Mouse (Mus musculus) ES-E14 (cell line): ENCODE measurements around the gene Fam189a2. TPM values are rescaled to one million over a fixed set of nuclear protein-coding genes. Genes with fewer than 3 reads are reported as not detected.
A peak's percentile ranks its signal among the peaks of the same experiment; 100 is the strongest.

Experiments
- DNase-seq: peaks from one replicate; pipeline ENCODE4 v3.0.0-alpha.2; 2013; ENCODE audit warnings: low read depth, low spot score
- H3K27ac ChIP-seq: 2 replicates; pipeline ENCODE4 v1.5.1; 2012; ENCODE audit warnings: low read depth, mild to moderate bottlenecking, low read length, moderate library complexity, mixed read lengths; ENCODE audit not compliant: poor library complexity, insufficient read depth, severe bottlenecking
- H3K36me3 ChIP-seq: 2 replicates; pipeline ENCODE4 v1.6.1; 2012; ENCODE audit warnings: mild to moderate bottlenecking, low read length, moderate library complexity, mixed read lengths; ENCODE audit not compliant: control insufficient read depth, poor library complexity, insufficient read depth, severe bottlenecking
- H3K4me1 ChIP-seq, 2 experiments: fragments of 150-350 bp in 1 of 2; sonication (generic) in 1 of 2; 2 replicates each; pipeline ENCODE4 v1.6.1; 2012; ENCODE audit warnings: low read length in 2 of 2, mild to moderate bottlenecking in 1 of 2, mixed read lengths in 1 of 2; ENCODE audit not compliant: control insufficient read depth in 2 of 2, insufficient read depth in 2 of 2, poor library complexity in 1 of 2
- H3K4me3 ChIP-seq, 2 experiments: fragments of 150-350 bp in 1 of 2; sonication (generic) in 1 of 2; 2 replicates each; pipeline ENCODE4 v1.5.1; 2012; ENCODE audit warnings: low read length in 2 of 2, low read depth in 1 of 2, mild to moderate bottlenecking in 1 of 2, mixed read lengths in 1 of 2; ENCODE audit not compliant: insufficient read depth in 1 of 2, poor library complexity in 1 of 2, severe bottlenecking in 1 of 2
- H3K9ac ChIP-seq: 2 replicates; pipeline ENCODE4 v1.6.1; 2012; ENCODE audit warnings: low read depth, mild to moderate bottlenecking, low read length, mixed read lengths; ENCODE audit not compliant: poor library complexity, insufficient read depth, severe bottlenecking
- H3K9me3 ChIP-seq: fragments of 150-350 bp; sonication (generic); 2 replicates; pipeline ENCODE4 v1.6.1; 2012; ENCODE audit warnings: low read depth, mild to moderate bottlenecking, low read length; ENCODE audit not compliant: control insufficient read depth, insufficient read depth
- CHD2 ChIP-seq: IDR thresholded peaks from 2 replicates; pipeline ENCODE4 v1.6.1; 2014; ENCODE audit warnings: mild to moderate bottlenecking, low read depth, low read length, inconsistent platforms
- HCFC1 ChIP-seq: IDR thresholded peaks from 2 replicates; pipeline ENCODE4 v1.6.1; 2012; ENCODE audit warnings: low read length, inconsistent platforms, borderline replicate concordance; ENCODE audit not compliant: insufficient read depth
- MAFK ChIP-seq: IDR thresholded peaks from 2 replicates; pipeline ENCODE4 v1.6.1; 2014; ENCODE audit warnings: mild to moderate bottlenecking, low read depth, low read length, inconsistent platforms; ENCODE audit not compliant: insufficient read depth
- ZC3H11A ChIP-seq: IDR thresholded peaks from 2 replicates; pipeline ENCODE4 v1.6.1; 2012; ENCODE audit warnings: low read depth, mild to moderate bottlenecking, inconsistent platforms, low read length, borderline replicate concordance
- ZNF384 ChIP-seq: IDR thresholded peaks from 2 replicates; pipeline ENCODE4 v1.6.1; 2012; ENCODE audit warnings: low read depth, low read length, inconsistent platforms
- in situ Hi-C, 2 experiments: fragments of 600-800 bp; cut with MboI; formaldehyde crosslinking; loops; one replicate each; pipeline ENCODE4 v1.15.1; 2025; ENCODE audit warnings: low sequenced_read_pairs in 2 of 2, inconsistent platforms in 1 of 2; ENCODE audit not compliant: unreplicated experiment in 2 of 2
- total RNA-seq: library from RNA; depleted of rRNA; stranded (reverse); fragments of 300-350 nt; gene quantifications from 2 replicates; pipeline ENCODE4 v1.2.3, GENCODE M21; 2012

Fam189a2 gene
- total RNA-seq, 1 experiment: 1.6 TPM

DNA sequence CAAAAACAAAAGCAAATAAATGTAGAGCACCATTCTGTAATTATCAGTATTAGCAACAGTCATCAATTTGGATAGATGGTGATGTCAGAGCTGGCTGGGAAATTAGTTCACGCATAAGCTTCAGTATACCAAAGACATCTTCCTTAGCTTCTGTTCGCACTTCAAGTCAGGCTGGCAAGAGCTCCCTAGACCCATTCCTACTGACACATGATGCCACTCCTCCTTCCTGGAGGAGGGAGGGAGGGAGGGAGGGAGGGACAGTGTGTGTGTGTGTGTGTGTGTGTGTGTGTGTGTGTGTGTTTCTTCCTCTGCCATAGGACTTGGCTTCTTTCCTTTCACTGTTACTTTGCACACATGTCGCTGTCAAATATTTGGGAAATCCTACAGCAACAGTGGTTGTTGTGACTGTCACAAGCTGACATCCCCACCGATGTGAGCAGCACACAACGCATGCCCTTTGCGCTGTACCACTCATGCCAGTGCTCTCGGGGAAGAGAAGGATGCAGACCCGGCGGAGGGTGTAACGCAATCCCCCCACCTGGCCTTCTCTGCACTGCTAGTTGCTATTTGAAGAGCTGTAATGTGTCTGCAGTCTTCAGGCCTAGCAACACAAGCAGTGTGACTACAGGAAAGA lies 34.9 kb downstream of the Fam189a2 start:
- in situ Hi-C loops: no loop called here
- H3K4me3 ChIP-seq: no peak overlapping the region
- no peak for TF ChIP-seq ZC3H11A
- TF ChIP-seq CHD2: no peak
- TF ChIP-seq HCFC1: no peak
- no peak for TF ChIP-seq MAFK
- no peak for TF ChIP-seq ZNF384
- H3K4me1 ChIP-seq: no peaks in the 10 kb centered on the region
- DNase-seq: no peak
- H3K9me3 ChIP-seq: no peaks in the 10 kb centered on the region
- H3K36me3 ChIP-seq: no peaks in the 10 kb centered on the region
- no peak overlapping the region for H3K9ac ChIP-seq
- no peak overlapping the region for H3K27ac ChIP-seq

GRCm38 (mm10) chr19:23988166-23988565 lies 42.7 kb downstream of the Fam189a2 start:
- H3K36me3 ChIP-seq: no peaks in the 10 kb centered on the region
- no peak overlapping the region for H3K27ac ChIP-seq
- H3K9me3 ChIP-seq: no peaks in the 10 kb centered on the region
- H3K9ac ChIP-seq: no peak overlapping the region
- DNase-seq: no peak
- no peak overlapping the region for H3K4me3 ChIP-seq
- TF ChIP-seq ZC3H11A (no peak), MAFK (no peak), ZNF384 (no peak), CHD2 (no peak), HCFC1 (no peak)
- no peaks in the 10 kb centered on the region for H3K4me1 ChIP-seq
- in situ Hi-C loops: no loop called here

DNA sequence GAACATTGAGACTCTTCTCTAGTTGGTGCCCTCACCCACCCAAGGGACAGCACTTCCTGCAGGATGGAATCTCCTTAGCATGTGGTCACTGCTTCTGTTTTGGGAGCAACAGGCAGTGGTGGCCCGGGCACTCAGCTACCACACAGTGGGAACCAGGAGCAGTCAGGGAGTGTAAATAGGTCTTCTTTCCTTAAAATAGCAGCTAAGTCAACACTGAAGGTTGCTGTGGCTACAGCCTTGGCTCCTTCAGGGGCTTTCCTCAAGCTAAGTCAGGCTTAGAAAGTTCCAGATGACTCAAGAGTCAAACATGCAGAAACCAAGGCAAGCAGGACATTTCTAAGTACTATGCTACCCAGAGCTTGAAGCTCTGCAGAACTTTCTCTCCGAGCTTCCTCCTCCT lies 43.5 kb downstream of the Fam189a2 start:
- Histone ChIP-seq H3K9me3 (no peaks in the 10 kb centered on the region), H3K4me1 (no peaks in the 10 kb centered on the region), H3K36me3 (no peaks in the 10 kb centered on the region), H3K27ac (no peak overlapping the region), H3K4me3 (no peak overlapping the region), H3K9ac (no peak overlapping the region)
- DNase-seq: no peak
- TF ChIP-seq ZNF384: no peak
- no peak for TF ChIP-seq MAFK
- TF ChIP-seq HCFC1: no peak
- no peak for TF ChIP-seq ZC3H11A
- TF ChIP-seq CHD2: no peak
- in situ Hi-C loops: no loop called here

DNA sequence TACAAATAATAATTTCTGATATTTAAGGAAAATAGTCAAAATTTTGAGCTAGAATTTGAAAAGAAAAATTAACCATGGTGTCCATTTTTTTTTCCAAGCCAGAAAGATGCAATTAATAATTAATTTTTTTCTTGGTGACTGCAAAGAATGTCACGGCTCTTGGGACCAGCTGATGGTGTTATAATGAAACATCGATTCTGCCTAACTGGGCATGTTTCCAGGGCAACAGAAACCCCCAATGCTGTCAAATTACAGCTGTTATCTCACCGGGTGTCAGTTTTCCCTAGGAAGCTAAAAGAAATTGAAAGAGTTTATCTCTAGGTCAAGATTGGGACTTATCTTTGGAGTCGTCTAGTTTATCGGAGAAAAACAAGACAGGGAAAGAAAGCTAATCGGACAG lies 46.6 kb downstream of the Fam189a2 start:
- H3K9ac ChIP-seq: no peak overlapping the region
- no peaks in the 10 kb centered on the region for H3K4me1 ChIP-seq
- H3K27ac ChIP-seq: no peak overlapping the region
- in situ Hi-C loops: no loop called here
- no peak for DNase-seq
- H3K9me3 ChIP-seq: no peaks in the 10 kb centered on the region
- no peak overlapping the region for H3K4me3 ChIP-seq
- no peaks in the 10 kb centered on the region for H3K36me3 ChIP-seq
- TF ChIP-seq ZNF384: no peak
- TF ChIP-seq MAFK: no peak
- no peak for TF ChIP-seq CHD2
- no peak for TF ChIP-seq ZC3H11A
- no peak for TF ChIP-seq HCFC1

GRCm38 (mm10) chr19:23980598-23980997 lies 50.2 kb downstream of the Fam189a2 start:
- in situ Hi-C loops: no loop called here
- no peaks in the 10 kb centered on the region for H3K36me3 ChIP-seq
- no peaks in the 10 kb centered on the region for H3K9me3 ChIP-seq
- no peak for TF ChIP-seq ZC3H11A
- peak; percentile 66; the same call in 1 of the 2 replicates for TF ChIP-seq MAFK
- no peak for TF ChIP-seq ZNF384
- TF ChIP-seq HCFC1: no peak
- TF ChIP-seq CHD2: no peak
- no peak for DNase-seq
- H3K9ac ChIP-seq: no peak overlapping the region
- no peak overlapping the region for H3K4me3 ChIP-seq
- no peak overlapping the region for H3K27ac ChIP-seq
- H3K4me1 ChIP-seq: no peaks in the 10 kb centered on the region
